In the genomic region with DNA sequence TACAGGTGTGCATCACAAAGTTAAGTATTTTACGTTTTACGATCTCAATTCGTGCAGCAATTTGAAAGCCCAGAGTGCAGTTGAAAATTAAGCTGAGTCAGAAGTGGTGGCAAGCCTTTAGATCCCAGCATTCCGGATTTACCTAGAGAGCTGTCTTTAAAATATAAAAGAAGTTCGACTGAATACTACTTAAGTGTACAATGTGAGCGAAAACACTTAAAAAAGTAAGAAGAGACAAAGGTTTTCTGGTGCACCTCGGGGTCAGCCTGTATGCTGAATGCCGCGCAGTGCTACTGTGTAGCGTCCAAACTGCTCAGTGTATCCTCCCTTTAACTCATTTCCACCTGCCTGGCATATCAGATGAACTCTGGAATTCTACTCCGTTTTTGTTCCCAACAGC, we compare ENCODE assay signal across 8 mouse cellular contexts. TPM values are rescaled to one million over a fixed set of nuclear protein-coding genes. Genes with fewer than 3 reads are reported as not detected.
A peak's percentile ranks its signal among the peaks of the same experiment; 100 is the strongest.
DNase-seq lines count a peak whose midpoint lies in the region; ATAC-seq and TF ChIP-seq lines count a peak whose summit lies in the region.

No protein-coding gene starts in this region.

- no peak for TF ChIP-seq CTCF in kidney, postnatal 0 days (IDR thresholded peaks at IDR 0.05; ENCODE audit: low read depth)
- TF ChIP-seq CTCF in brain, embryonic 14.5 days (IDR thresholded peaks at IDR 0.05; ENCODE audit: borderline replicate concordance, extremely low read depth, insufficient read depth, insufficient read length): no peak

- ATAC-seq in kidney, postnatal 0 days (replicated peaks; ENCODE audit: low FRiP score, low read depth): no peak
- peak; percentile 18; the same call in 1 of the 2 replicates for ATAC-seq in midbrain, embryonic 11.5 days (ENCODE audit: low FRiP score)

- H3K4me2 ChIP-seq in kidney, postnatal 0 days (ENCODE audit: low read length): peak overlapping the region; percentile 77
- H3K4me2 ChIP-seq in midbrain, embryonic 11.5 days: peak overlapping the region; percentile 61

- TF ChIP-seq POLR2A in brain, embryonic 14.5 days (IDR thresholded peaks at IDR 0.05; ENCODE audit: borderline replicate concordance, extremely low read depth, insufficient read depth, insufficient read length, poor library complexity, severe bottlenecking): no peak

- WGBS in kidney, postnatal 0 days: under 1% methylated on average over 11 of the region's 11 CpGs
- under 1% methylated on average over 11 of the region's 11 CpGs for WGBS in hindbrain, embryonic 10.5 days
- WGBS in midbrain, embryonic 11.5 days: under 1% methylated on average over 11 of the region's 11 CpGs

- no peaks in the 10 kb centered on the region for H3K9me3 ChIP-seq in kidney, postnatal 0 days (replicated peaks; ENCODE audit: low read length)
- H3K9me3 ChIP-seq in hindbrain, embryonic 10.5 days: no peaks in the 10 kb centered on the region
- H3K9me3 ChIP-seq in midbrain, embryonic 11.5 days (ENCODE audit: control insufficient read depth, low read length): no peaks in the 10 kb centered on the region

- H3K4me1 ChIP-seq in kidney, postnatal 0 days (replicated peaks; ENCODE audit: insufficient read depth, low read length): no peaks in the 10 kb centered on the region
- peaks cover 18% of the 10 kb centered on the region for H3K4me1 ChIP-seq in hindbrain, embryonic 10.5 days (replicated peaks)
- H3K4me1 ChIP-seq in midbrain, embryonic 11.5 days (ENCODE audit: control insufficient read depth, insufficient read depth, low read length): peaks cover 3% of the 10 kb centered on the region; the same call in 1 of the 2 replicates

- H3K27me3 ChIP-seq in kidney, postnatal 0 days (ENCODE audit: insufficient read depth, low read length): peaks cover 13% of the 10 kb centered on the region; the same call in 1 of the 2 replicates
- H3K27me3 ChIP-seq in hindbrain, embryonic 10.5 days (ENCODE audit: insufficient read depth, poor library complexity, severe bottlenecking): peaks cover 36% of the 10 kb centered on the region
- peaks cover 17% of the 10 kb centered on the region for H3K27me3 ChIP-seq in midbrain, embryonic 11.5 days (ENCODE audit: control insufficient read depth, insufficient read depth, low read length)

- peak overlapping the region; percentile 52 for H3K9ac ChIP-seq in kidney, postnatal 0 days (ENCODE audit: low read depth, low read length)
- peak overlapping the region; percentile 59; the same call in 1 of the 2 replicates for H3K9ac ChIP-seq in midbrain, embryonic 11.5 days (ENCODE audit: low read length)

- DNase-seq in kidney, postnatal 0 days (ENCODE audit: low spot score): peak; percentile 51
- DNase-seq in kidney, adult 9 months: no peak
- peak; percentile 49 for DNase-seq in brain, embryonic 14.5 days (ENCODE audit: low read depth)
- DNase-seq in hindbrain, embryonic 10.5 days (ENCODE audit: low spot score): no peak
- peak; percentile 95 for DNase-seq in midbrain, embryonic 11.5 days (ENCODE audit: low spot score, missing footprints)
- no peak for DNase-seq in cerebellum, adult 8-10 months
- no peak for DNase-seq in urinary bladder, postnatal 25 days (ENCODE audit: low spot score)
- DNase-seq in cerebellum, postnatal 25 days: no peak

- peak overlapping the region; percentile 48 for H3K4me3 ChIP-seq in kidney, postnatal 0 days (replicated peaks; ENCODE audit: low read depth, low read length)
- H3K4me3 ChIP-seq in hindbrain, embryonic 10.5 days: peak overlapping the region; percentile 60
- peak overlapping the region; percentile 37 for H3K4me3 ChIP-seq in midbrain, embryonic 11.5 days (ENCODE audit: low read depth, low read length)

- H3K36me3 ChIP-seq in kidney, postnatal 0 days (ENCODE audit: insufficient read depth, low read length): no peaks in the 10 kb centered on the region
- H3K36me3 ChIP-seq in hindbrain, embryonic 10.5 days: no peaks in the 10 kb centered on the region
- no peaks in the 10 kb centered on the region for H3K36me3 ChIP-seq in midbrain, embryonic 11.5 days (ENCODE audit: control insufficient read depth, insufficient read depth, low read length)

- no peak overlapping the region for H3K27ac ChIP-seq in kidney, postnatal 0 days
- H3K27ac ChIP-seq in hindbrain, embryonic 10.5 days: 0 out of 2 replicates have a peak overlapping the region, but pooled peaks have one; percentile 12
- no peak overlapping the region for H3K27ac ChIP-seq in midbrain, embryonic 11.5 days (ENCODE audit: low read depth, low read length)

RNA-seq across cellular contexts. Expression of gene Prss16, which starts 12.0 kb away (rescaled TPM):
- 0.21 and 0.60 TPM in 2 replicates for polyA plus RNA-seq in kidney, postnatal 0 days (2015; fragmentation: Nextera tagmentation; extraction: Ambion mirVana)
- polyA plus RNA-seq in brain, embryonic 14.5 days (2012; rRNA removed): 0.08 and 0.21 TPM in 2 replicates
- polyA plus RNA-seq in hindbrain, embryonic 10.5 days (2016; fragmentation: Nextera tagmentation; extraction: Ambion mirVana): 0.18 TPM in 1 of 2 replicates, not detected in the other
- 0.10 and 0.37 TPM in 2 replicates for polyA plus RNA-seq in midbrain, embryonic 11.5 days (2014; fragmentation: Nextera tagmentation; extraction: Ambion mirVana)

RNA-seq across cellular contexts. Expression of gene Hist1h2ah, which starts 13.8 kb away (rescaled TPM):
- polyA plus RNA-seq in kidney, postnatal 0 days (2015; fragmentation: Nextera tagmentation; extraction: Ambion mirVana): 4.0 and 4.5 TPM in 2 replicates
- 8.8 and 13.4 TPM in 2 replicates for polyA plus RNA-seq in brain, embryonic 14.5 days (2012; rRNA removed)
- polyA plus RNA-seq in hindbrain, embryonic 10.5 days (2016; fragmentation: Nextera tagmentation; extraction: Ambion mirVana): 5.5 and 11.0 TPM in 2 replicates
- 6.3 and 6.8 TPM in 2 replicates for polyA plus RNA-seq in midbrain, embryonic 11.5 days (2014; fragmentation: Nextera tagmentation; extraction: Ambion mirVana)

RNA-seq across cellular contexts. Expression of gene Hist1h2bk, which starts 14.1 kb away (rescaled TPM):
- polyA plus RNA-seq in kidney, postnatal 0 days (2015; fragmentation: Nextera tagmentation; extraction: Ambion mirVana): 4.0 and 4.8 TPM in 2 replicates
- 20.9 and 21.3 TPM in 2 replicates for polyA plus RNA-seq in brain, embryonic 14.5 days (2012; rRNA removed)
- 6.6 and 6.9 TPM in 2 replicates for polyA plus RNA-seq in hindbrain, embryonic 10.5 days (2016; fragmentation: Nextera tagmentation; extraction: Ambion mirVana)
- polyA plus RNA-seq in midbrain, embryonic 11.5 days (2014; fragmentation: Nextera tagmentation; extraction: Ambion mirVana): 9.9 and 11.3 TPM in 2 replicates

RNA-seq across cellular contexts. Expression of gene Hist1h4i, which starts 19.6 kb away (rescaled TPM):
- polyA plus RNA-seq in kidney, postnatal 0 days (2015; fragmentation: Nextera tagmentation; extraction: Ambion mirVana): 15.3 and 17.2 TPM in 2 replicates
- 20.0 and 40.1 TPM in 2 replicates for polyA plus RNA-seq in brain, embryonic 14.5 days (2012; rRNA removed)
- polyA plus RNA-seq in hindbrain, embryonic 10.5 days (2016; fragmentation: Nextera tagmentation; extraction: Ambion mirVana): 33.6 and 41.8 TPM in 2 replicates
- polyA plus RNA-seq in midbrain, embryonic 11.5 days (2014; fragmentation: Nextera tagmentation; extraction: Ambion mirVana): 43.8 and 43.9 TPM in 2 replicates

RNA-seq across cellular contexts. Expression of gene Hist1h2ag, which starts 21.2 kb away (rescaled TPM):
- 33.8 and 48.4 TPM in 2 replicates for polyA plus RNA-seq in kidney, postnatal 0 days (2015; fragmentation: Nextera tagmentation; extraction: Ambion mirVana)
- 32.1 and 55.3 TPM in 2 replicates for polyA plus RNA-seq in brain, embryonic 14.5 days (2012; rRNA removed)
- 63.1 and 65.4 TPM in 2 replicates for polyA plus RNA-seq in hindbrain, embryonic 10.5 days (2016; fragmentation: Nextera tagmentation; extraction: Ambion mirVana)
- 46.4 and 70.6 TPM in 2 replicates for polyA plus RNA-seq in midbrain, embryonic 11.5 days (2014; fragmentation: Nextera tagmentation; extraction: Ambion mirVana)

Comparison
In these comparisons a context has a peak if more than half of its experiments do, and no peak if none do; other contexts are left out.
1. DNase-seq: peak in kidney, postnatal 0 days (single experiment), brain, embryonic 14.5 days (single experiment) and midbrain, embryonic 11.5 days (single experiment); none in kidney, adult 9 months (single experiment), hindbrain, embryonic 10.5 days (single experiment), cerebellum, adult 8-10 months (single experiment), urinary bladder, postnatal 25 days (single experiment) and cerebellum, postnatal 25 days (0 of 2).
2. Peak in every context shown above with its lines, with median percentiles within 50 percentile points of each other: H3K4me3 ChIP-seq.